Mouse (Mus musculus) brain, embryonic 14.5 days (tissue): ENCODE data around the gene Il6ra.

Experiments
- CTCF ChIP-seq: fragments of 200-500 bp; IDR thresholded peaks from 2 replicates; pipeline ENCODE4 v1.5.1; 2012; ENCODE audit warnings: inconsistent platforms, mild to moderate bottlenecking, moderate library complexity, borderline replicate concordance; ENCODE audit not compliant: insufficient read depth, insufficient read length; ENCODE audit errors: extremely low read depth
- POLR2A ChIP-seq: fragments of 200-500 bp; IDR thresholded peaks from 2 replicates; pipeline ENCODE4 v1.6.1; 2012; ENCODE audit warnings: mild to moderate bottlenecking, inconsistent platforms, borderline replicate concordance; ENCODE audit not compliant: poor library complexity, insufficient read depth, insufficient read length, severe bottlenecking; ENCODE audit errors: extremely low read depth

DNA sequence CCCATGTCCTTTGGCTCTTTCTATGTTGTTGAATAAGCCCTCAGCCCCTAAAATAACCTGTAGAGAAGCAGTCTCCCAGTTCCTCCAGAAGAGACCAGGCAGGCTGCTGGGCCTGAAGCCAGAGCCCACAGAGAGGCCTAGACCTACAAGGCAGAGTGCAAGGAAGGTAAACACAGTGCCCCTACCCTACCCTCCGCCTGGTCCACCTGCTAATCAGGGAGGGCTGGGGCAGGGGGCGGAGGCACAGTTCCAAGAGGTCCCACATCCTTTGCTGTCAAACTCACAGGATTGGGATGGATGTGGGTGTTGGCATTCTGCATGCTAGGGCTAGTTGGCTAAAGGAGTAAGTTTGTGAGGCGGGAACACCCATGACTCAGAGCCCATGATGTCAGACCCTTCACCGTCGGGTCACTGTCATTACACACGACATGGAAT lies 871 bp downstream of the Il6ra start:
- TF ChIP-seq POLR2A (no peak), CTCF (no peak)
